Mouse (Mus musculus): Measurements from ENCODE around the gene Sept14. TPM values are rescaled to one million over a fixed set of nuclear protein-coding genes. Genes with fewer than 3 reads are reported as not detected.
"Not testable (repeated sequence)": the region's sequence is repeated elsewhere in the genome, so short reads cannot be mapped to it uniquely, and the experiment has no call there.

The Sept14 gene
- not detected in 2 replicates for total RNA-seq (2021)
- long read RNA-seq, experiment 1 = 0 reads
- long read RNA-seq, experiment 2 = 0 reads

- no peak for DNase-seq
Measured at GRCm38 (mm10) chr5:129708412-129708811, at the start of gene Sept14. Gene Sept14 (minus strand): TSS chr5:129708512.

GRCm38 (mm10) chr5:129756886-129757285 lies 48.6 kb upstream of the Sept14 start:
- DNase-seq = no peak

GRCm38 (mm10) chr5:129744050-129744449 lies 35.7 kb upstream of the Sept14 start:
- DNase-seq = no peak

GRCm38 (mm10) chr5:129742903-129743488 lies 34.7 kb upstream of the Sept14 start:
- DNase-seq = no peak

- peak; percentile 62 for DNase-seq
Measured at GRCm38 (mm10) chr5:129740976-129741375, 32.7 kb upstream of the Sept14 start.

GRCm38 (mm10) chr5:129731021-129731420 lies 22.7 kb upstream of the Sept14 start:
- peak; percentile 16 for DNase-seq

- DNase-seq = peak; percentile 76
Measured at GRCm38 (mm10) chr5:129730344-129730743, 22.0 kb upstream of the Sept14 start.

- no peak for DNase-seq
Measured at GRCm38 (mm10) chr5:129729286-129729685, 21.0 kb upstream of the Sept14 start.

- no peak for DNase-seq
Measured at GRCm38 (mm10) chr5:129726784-129727183, 18.5 kb upstream of the Sept14 start.

GRCm38 (mm10) chr5:129725774-129726392 lies 17.6 kb upstream of the Sept14 start:
- peak; percentile 37 for DNase-seq

GRCm38 (mm10) chr5:129724834-129725773 lies 16.8 kb upstream of the Sept14 start, which contains the start of gene Nipsnap2:
Gene Nipsnap2 (plus strand): TSS chr5:129725063.
- DNase-seq = peak; percentile 95

- DNase-seq = no peak
Measured at GRCm38 (mm10) chr5:129724268-129724667, 16.0 kb upstream of the Sept14 start.

- no peak for DNase-seq
Measured at GRCm38 (mm10) chr5:129720176-129720575, 11.9 kb upstream of the Sept14 start.

- no peak for DNase-seq
Measured at GRCm38 (mm10) chr5:129717016-129717415, 8.7 kb upstream of the Sept14 start.

- DNase-seq = peak; percentile 96
Measured at GRCm38 (mm10) chr5:129715326-129715861, 7.1 kb upstream of the Sept14 start, which contains the start of gene Mrps17. Gene Mrps17 (plus strand): TSS chr5:129715497.

GRCm38 (mm10) chr5:129703368-129703767 lies 4.9 kb downstream of the Sept14 start:
- peak; percentile 33 for DNase-seq

- DNase-seq = peak; percentile 49
Measured at GRCm38 (mm10) chr5:129701706-129702105, 6.6 kb downstream of the Sept14 start.

GRCm38 (mm10) chr5:129700506-129700905 lies 7.8 kb downstream of the Sept14 start:
- DNase-seq = no peak

- DNase-seq = no peak
Measured at GRCm38 (mm10) chr5:129690528-129690927, 17.8 kb downstream of the Sept14 start.

GRCm38 (mm10) chr5:129687621-129688020 lies 20.7 kb downstream of the Sept14 start:
- peak; percentile 75 for DNase-seq

GRCm38 (mm10) chr5:129685141-129685540 lies 23.2 kb downstream of the Sept14 start:
- DNase-seq = not testable (repeated sequence)

- DNase-seq = peak; percentile 93
Measured at GRCm38 (mm10) chr5:129670036-129670458, 38.3 kb downstream of the Sept14 start, which contains the start of gene Zfp11. Gene Zfp11 (minus strand): TSS chr5:129670099.
